Mouse (Mus musculus) embryonic facial prominence, embryonic 13.5 days (tissue): ENCODE data around the gene Glb1l. TPM values are rescaled to one million over a fixed set of nuclear protein-coding genes. Genes with fewer than 3 reads are reported as not detected.
"Not testable (repeated sequence)": the region's sequence is repeated elsewhere in the genome, so short reads cannot be mapped to it uniquely, and the experiment has no call there.

ENCODE experiments used
- ATAC-seq: fragments of 200-750 bp; cut with Nextera tagmentation; 2 replicates; pipeline ENCODE4 v1.8.0; 2017; ENCODE audit warnings: low read depth; ENCODE audit not compliant: insufficient number of reproducible peaks, insufficient read depth, low FRiP score, low TSS enrichment
- H3K27ac ChIP-seq: fragments of 300-500 bp; sonication (generic); 2 replicates; pipeline ENCODE4 v1.5.1; 2015; ENCODE audit warnings: moderate library complexity, mild to moderate bottlenecking, inconsistent platforms
- H3K27me3 ChIP-seq: fragments of 300-500 bp; sonication (generic); 2 replicates; pipeline ENCODE4 v1.6.1; 2015; ENCODE audit warnings: mild to moderate bottlenecking, inconsistent platforms
- H3K36me3 ChIP-seq: fragments of 300-500 bp; sonication (generic); 2 replicates; pipeline ENCODE4 v1.6.1; 2015; ENCODE audit warnings: mild to moderate bottlenecking, inconsistent platforms
- H3K4me1 ChIP-seq: fragments of 300-500 bp; sonication (generic); 2 replicates; pipeline ENCODE4 v1.6.1; 2015; ENCODE audit warnings: inconsistent platforms
- H3K4me2 ChIP-seq: fragments of 300-500 bp; sonication (generic); 2 replicates; pipeline ENCODE4 v1.6.1; 2015; ENCODE audit warnings: moderate library complexity, mild to moderate bottlenecking, inconsistent platforms
- H3K4me3 ChIP-seq: fragments of 300-500 bp; sonication (generic); 2 replicates; pipeline ENCODE4 v1.5.1; 2015; ENCODE audit warnings: mild to moderate bottlenecking, inconsistent platforms
- H3K9ac ChIP-seq: fragments of 300-500 bp; sonication (generic); 2 replicates; pipeline ENCODE4 v1.6.1; 2015; ENCODE audit warnings: mild to moderate bottlenecking, inconsistent platforms
- H3K9me3 ChIP-seq: fragments of 300-500 bp; sonication (generic); 2 replicates; pipeline ENCODE4 v1.6.1; 2016; ENCODE audit warnings: inconsistent platforms
- WGBS: fragments of 180-500 bp; shearing (Covaris S2); methylation state at CpG from one replicate; pipeline ENCODE4 v1.1.7; 2015; ENCODE audit warnings: mixed read lengths; 5-methylcytosine and 5-hydroxymethylcytosine counted together
- polyA plus RNA-seq: library from polyadenylated mRNA; unstranded; fragments of >200 nt; fragmentation: Nextera tagmentation; extraction: Ambion mirVana; gene quantifications from 2 replicates; pipeline ENCODE4 v1.2.1, GENCODE M21; 2015

Glb1l gene
- polyA plus RNA-seq, 1 experiment from 2014 or later: 23.3 TPM

DNA sequence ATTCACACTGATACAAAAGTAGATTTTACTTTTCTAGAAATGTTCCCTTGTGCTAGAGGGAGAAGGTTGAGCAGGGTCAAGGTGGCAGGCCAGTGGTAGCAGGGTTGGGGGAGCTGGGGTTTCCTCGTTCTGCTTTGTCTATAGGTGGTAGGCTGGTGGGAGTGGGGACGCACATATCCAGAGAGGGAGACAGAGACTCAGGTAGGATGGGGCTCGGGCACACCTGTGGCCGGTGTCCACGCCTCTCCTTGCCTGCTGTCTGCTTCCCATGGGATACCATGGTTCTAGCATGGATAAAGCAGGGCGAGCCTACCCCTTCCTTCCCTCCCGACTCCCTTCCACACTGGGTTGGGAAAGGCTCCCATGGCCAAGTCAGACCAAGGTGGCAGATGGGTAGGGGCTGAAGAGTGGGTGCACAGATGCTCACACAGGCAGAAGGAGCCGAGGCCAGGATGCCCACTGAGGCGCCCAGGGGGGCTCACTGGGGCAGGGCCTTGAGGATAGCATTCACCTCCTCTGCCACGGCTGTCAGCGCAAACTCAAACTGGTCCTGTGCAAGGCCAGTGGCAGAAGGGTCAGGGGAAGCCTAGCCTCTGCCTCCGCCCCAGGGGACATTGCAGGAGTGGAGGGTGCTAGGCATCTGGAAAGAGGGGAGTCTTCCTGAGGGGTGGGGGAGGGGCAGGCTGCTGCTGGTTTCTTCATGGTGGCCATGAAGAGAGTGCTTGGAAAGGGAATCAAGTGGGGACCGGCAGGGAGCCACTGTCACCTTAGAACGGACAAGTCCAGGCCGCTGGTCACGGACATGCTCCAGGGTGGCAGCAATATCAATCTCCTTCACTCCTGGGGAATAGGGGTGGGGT lies 36.7 kb upstream of the Glb1l start:
- Histone ChIP-seq H3K27ac (no peak overlapping the region), H3K4me2 (no peak overlapping the region), H3K36me3 (peaks cover 21% of the 10 kb centered on the region), H3K27me3 (peaks cover 3% of the 10 kb centered on the region), H3K4me1 (peaks cover 25% of the 10 kb centered on the region), H3K9me3 (no peaks in the 10 kb centered on the region), H3K4me3 (no peak overlapping the region), H3K9ac (peak overlapping the region; percentile 16; the same call in 1 of the 2 replicates)
- WGBS: 78% methylated on average over 16 of the region's 16 CpGs
- ATAC-seq: no peak

DNA sequence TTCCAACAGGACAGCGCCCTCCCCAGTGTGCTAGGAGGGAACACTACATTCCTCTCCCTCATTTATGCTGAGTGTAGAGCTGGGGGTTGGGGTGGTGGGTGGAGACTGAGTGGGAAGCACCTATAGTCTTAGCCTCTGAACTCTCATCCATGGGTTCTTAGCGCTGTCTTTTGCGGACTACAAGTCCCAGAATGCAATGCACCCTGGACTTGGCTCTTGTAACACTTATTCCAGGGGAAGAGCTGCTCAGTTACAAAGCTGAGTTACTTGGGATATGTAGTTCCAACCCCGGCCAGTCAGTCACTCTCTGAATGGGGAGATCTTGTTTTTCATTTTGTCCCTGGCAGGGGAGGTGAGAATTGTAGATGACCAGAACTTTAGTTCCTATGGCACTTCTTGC lies 34.2 kb upstream of the Glb1l start:
- Histone ChIP-seq H3K27ac (no peak overlapping the region), H3K4me1 (peaks cover 14% of the 10 kb centered on the region), H3K4me2 (no peak overlapping the region), H3K9ac (no peak overlapping the region), H3K4me3 (no peak overlapping the region), H3K36me3 (peaks cover 41% of the 10 kb centered on the region), H3K9me3 (no peaks in the 10 kb centered on the region), H3K27me3 (no peaks in the 10 kb centered on the region)
- 15% methylated on average over 4 of the region's 4 CpGs for WGBS
- no peak for ATAC-seq

DNA sequence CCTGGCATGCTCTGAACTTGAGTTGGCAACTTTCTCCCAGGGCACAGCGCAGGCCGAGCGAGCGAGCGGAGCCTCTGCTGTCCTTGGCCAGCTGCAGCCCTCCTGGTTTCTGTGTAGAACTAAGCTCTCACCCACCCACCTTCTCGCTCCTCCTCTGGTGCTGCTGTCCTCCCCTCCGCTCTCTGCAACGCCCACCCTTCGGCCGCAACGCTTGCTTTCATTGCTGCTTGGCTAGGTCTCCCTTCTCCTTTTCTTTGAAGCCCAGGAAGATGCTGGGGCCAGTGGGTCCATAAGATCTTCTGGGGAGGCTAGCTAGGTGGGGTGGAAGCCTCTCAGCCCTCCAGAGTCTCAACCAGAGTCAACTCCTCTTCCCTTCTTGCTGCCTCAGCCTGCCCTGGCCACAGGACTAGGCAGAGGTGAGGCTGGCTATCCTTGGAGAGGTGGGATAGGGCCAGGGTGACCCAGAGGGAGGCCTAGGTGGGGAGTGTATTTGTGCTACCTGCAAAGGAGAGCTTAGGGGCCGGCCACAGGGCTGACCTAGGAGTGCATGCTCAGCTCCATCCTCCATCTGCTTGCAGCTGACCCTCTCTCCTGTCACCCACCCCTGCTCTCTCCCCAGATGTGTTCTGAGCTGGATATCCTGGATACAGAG lies 33.7 kb upstream of the Glb1l start:
- Histone ChIP-seq H3K4me2 (no peak overlapping the region), H3K9ac (no peak overlapping the region), H3K27me3 (no peaks in the 10 kb centered on the region), H3K36me3 (peaks cover 47% of the 10 kb centered on the region), H3K9me3 (no peaks in the 10 kb centered on the region), H3K27ac (no peak overlapping the region), H3K4me1 (peaks cover 14% of the 10 kb centered on the region), H3K4me3 (no peak overlapping the region)
- ATAC-seq: no peak
- 86% methylated on average over 12 of the region's 12 CpGs for WGBS

DNA sequence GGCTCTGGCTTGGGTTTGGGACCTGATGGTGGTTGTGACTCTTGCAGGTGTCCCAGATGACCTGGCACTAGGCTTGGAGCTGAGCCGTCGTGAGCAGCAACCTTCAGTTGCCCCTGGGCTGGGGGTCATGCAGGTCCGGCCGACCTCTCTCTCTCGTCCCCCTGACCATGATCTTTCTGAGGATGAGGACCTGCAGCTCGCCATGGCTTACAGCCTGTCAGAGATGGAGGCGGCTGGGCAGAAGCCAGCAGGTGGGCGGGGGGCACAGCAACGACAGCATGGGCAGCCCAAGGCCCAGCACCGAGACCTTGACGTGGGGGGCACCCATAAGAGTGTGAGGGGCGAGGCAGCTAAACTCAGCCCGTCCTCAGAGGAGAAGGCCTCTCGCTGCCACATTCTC lies 32.8 kb upstream of the Glb1l start:
- 85% methylated on average over 14 of the region's 14 CpGs for WGBS
- H3K9ac ChIP-seq: no peak overlapping the region

DNA sequence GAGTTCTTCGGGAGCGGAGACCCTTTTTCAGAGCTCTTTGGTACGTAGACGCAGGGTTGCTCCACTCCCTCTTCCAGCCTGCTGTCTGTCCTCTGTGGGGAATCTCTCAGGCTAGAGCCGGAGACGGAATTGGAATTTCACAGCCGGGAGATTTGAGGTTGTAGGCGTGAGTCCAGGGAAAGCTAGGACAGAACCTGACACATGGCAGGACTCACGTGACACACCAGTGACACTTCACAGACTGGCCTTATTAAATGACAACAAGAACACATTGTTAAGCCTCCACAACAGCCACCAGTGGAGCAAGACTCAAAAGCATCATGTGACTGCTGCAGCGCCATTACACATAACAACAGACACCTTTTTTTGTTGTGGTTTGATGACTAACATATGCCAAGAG lies 29.0 kb upstream of the Glb1l start:
- WGBS: 84% methylated on average over 10 of the region's 10 CpGs
- H3K27me3 ChIP-seq: no peaks in the 10 kb centered on the region
- no peak overlapping the region for H3K4me2 ChIP-seq
- no peak for ATAC-seq
- no peaks in the 10 kb centered on the region for H3K9me3 ChIP-seq
- peaks cover 14% of the 10 kb centered on the region for H3K4me1 ChIP-seq
- no peak overlapping the region for H3K9ac ChIP-seq
- no peak overlapping the region for H3K4me3 ChIP-seq
- peaks cover 51% of the 10 kb centered on the region for H3K36me3 ChIP-seq
- no peak overlapping the region for H3K27ac ChIP-seq

More for the DNA sequence above, 32.8 kb upstream of the Glb1l start:
- Histone ChIP-seq H3K4me2 (no peak overlapping the region), H3K27me3 (no peaks in the 10 kb centered on the region), H3K36me3 (peaks cover 51% of the 10 kb centered on the region), H3K27ac (no peak overlapping the region), H3K4me3 (no peak overlapping the region), H3K9me3 (no peaks in the 10 kb centered on the region), H3K4me1 (peaks cover 12% of the 10 kb centered on the region)
- ATAC-seq: no peak

DNA sequence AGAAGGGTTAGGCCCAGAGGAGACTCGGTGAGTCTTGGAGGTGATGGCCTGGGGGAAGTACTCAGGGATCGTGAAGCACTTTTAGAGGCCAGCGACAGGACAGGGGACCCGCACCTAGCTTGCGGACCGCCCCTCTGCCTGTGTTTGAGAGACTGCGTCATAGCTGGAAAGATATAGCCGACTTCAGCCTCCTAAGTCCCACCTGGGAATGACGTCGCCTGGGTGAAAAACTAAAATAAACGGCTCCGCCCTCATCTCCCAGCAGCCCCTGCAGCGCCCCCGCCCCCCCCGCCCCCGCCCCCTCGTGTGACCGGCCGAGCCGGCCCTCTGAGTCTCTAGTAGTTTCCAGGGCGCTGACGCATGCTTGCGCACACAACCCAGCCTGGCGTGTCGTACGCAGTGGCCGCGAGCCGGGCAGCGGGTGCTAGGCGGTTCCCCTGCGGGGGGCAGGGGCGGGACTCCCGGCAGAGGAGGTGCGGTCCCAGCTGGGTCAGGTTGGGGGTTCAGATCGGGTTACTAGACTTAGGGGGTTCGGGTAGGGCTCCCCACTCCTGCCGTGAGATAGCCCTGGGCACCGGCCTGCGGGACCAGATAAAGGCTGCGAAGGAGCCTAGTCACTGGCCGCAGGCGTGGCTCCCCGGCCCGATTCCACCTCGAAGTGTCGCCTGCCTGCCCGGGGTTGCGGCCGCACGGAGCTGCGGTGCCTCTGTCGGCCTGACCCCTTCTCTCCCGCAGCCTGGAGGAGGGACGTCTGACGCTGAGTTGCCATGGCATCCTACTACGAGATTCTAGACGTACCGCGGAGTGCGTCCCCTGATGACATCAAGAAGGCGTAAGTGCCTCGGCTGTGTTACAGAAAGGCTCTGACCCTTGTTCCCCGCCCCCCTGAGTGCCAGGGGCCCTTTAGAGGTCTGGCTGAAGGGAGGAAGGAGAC lies 25.8 kb upstream of the Glb1l start, which contains the start of gene Dnajb2:
TSS of gene Dnajb2 (plus strand) at position 290 of the 934 bp plus-strand sequence.
- peaks cover 22% of the 10 kb centered on the region for H3K36me3 ChIP-seq
- H3K9me3 ChIP-seq: no peaks in the 10 kb centered on the region
- peak within 1 kb of the TSS; percentile 93 for H3K4me2 ChIP-seq
- peak within 1 kb of the TSS; percentile 91 for H3K9ac ChIP-seq
- under 1% methylated on average over 63 of the region's 64 CpGs for WGBS
- H3K27ac ChIP-seq: peak within 1 kb of the TSS; percentile 80
- H3K4me1 ChIP-seq: peaks cover 18% of the 10 kb centered on the region
- H3K27me3 ChIP-seq: peaks cover 6% of the 10 kb centered on the region; the same call in 1 of the 2 replicates
- peak within 1 kb of the TSS; percentile 72 for H3K4me3 ChIP-seq
- peak; percentile 82 for ATAC-seq

DNA sequence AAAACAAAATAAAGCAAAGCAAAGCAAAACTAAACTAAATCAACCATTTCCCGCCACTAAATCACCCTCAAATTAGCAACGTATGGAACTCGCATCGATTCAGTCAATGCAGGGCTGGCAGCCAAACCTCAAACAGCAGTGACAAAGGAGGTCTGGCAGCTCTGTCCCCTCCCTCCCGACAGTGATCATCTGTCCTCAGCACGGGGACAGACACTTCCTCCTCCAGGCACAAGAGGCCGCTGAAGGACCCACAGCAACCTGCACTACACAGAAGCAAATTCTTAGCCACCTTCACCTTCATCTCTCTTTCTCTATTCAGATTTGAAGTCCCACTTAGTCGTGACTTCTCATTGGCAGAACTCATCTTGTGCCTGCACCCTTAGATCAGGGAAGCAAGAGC lies 24.0 kb upstream of the Glb1l start:
- Histone ChIP-seq H3K4me2 (no peak overlapping the region), H3K36me3 (peaks cover 7% of the 10 kb centered on the region; the same call in 1 of the 2 replicates), H3K27ac (no peak overlapping the region), H3K4me3 (no peak overlapping the region), H3K27me3 (peaks cover 12% of the 10 kb centered on the region; the same call in 1 of the 2 replicates), H3K9me3 (no peaks in the 10 kb centered on the region), H3K4me1 (peaks cover 18% of the 10 kb centered on the region), H3K9ac (no peak overlapping the region)
- WGBS: 2% methylated on average over 8 of the region's 8 CpGs
- no peak for ATAC-seq

DNA sequence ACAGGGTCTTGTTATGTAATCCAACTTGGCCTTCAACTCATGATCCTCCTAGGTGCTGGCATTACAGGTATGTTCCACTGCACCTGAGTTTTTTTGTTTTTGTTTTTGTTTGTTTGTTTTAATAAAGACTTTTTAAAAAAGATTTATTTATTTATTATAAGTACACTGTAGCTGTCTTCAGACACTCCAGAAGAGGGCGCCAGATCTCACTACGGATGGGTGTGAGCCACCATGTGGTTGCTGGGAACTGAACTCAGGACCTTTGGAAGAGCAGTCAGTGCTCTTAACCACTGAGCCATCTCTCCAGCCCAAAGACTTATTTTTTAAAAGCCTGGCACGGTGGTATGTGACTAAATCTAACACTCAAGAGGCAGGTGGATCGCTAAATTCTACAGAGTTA lies 21.9 kb upstream of the Glb1l start:
- not testable (repeated sequence) for H3K4me3 ChIP-seq, ATAC-seq, H3K36me3 ChIP-seq, H3K4me2 ChIP-seq, H3K9ac ChIP-seq, H3K27ac ChIP-seq, H3K9me3 ChIP-seq
- H3K27me3 ChIP-seq: peaks cover 14% of the 10 kb centered on the region; the same call in 1 of the 2 replicates
- H3K4me1 ChIP-seq: peaks cover 16% of the 10 kb centered on the region
- 73% methylated on average over 4 of the region's 4 CpGs for WGBS

DNA sequence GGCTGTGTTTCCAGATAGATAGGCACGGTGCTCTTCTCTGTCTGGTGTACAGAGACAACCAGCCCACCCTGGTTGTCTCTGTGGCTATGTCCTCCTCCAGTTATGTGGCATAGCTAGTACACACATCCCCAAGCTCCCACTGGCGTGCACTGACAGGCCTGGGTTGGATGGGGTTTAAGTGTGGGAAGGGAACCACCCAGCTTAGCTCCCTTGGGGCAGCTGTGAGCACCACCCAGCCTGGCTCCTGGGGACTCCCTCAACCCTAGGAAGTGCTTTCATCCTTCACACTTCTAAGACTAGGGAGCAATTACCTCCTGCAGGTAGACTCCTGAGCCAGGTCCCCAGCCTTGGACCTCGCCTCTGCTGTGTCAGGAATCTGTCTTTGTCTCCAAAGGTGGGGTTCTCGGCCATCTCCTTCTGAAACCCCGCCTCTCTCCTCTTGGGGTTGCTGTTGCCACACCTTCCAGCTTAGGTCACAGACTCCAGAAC lies 21.1 kb upstream of the Glb1l start, which contains the start of gene A630095N17Rik:
TSS of gene A630095N17Rik (minus strand) at position 439 of the 489 bp plus-strand sequence.
- H3K9ac ChIP-seq: no peak within 1 kb of the TSS
- peaks cover 8% of the 10 kb centered on the region for H3K4me1 ChIP-seq
- peaks cover 14% of the 10 kb centered on the region; the same call in 1 of the 2 replicates for H3K27me3 ChIP-seq
- H3K27ac ChIP-seq: no peak within 1 kb of the TSS
- no peak within 1 kb of the TSS for H3K4me3 ChIP-seq
- no peak within 1 kb of the TSS for H3K4me2 ChIP-seq
- ATAC-seq: no peak
- H3K36me3 ChIP-seq: no peaks in the 10 kb centered on the region
- no peaks in the 10 kb centered on the region for H3K9me3 ChIP-seq
- 67% methylated on average over 5 of the region's 5 CpGs for WGBS

DNA sequence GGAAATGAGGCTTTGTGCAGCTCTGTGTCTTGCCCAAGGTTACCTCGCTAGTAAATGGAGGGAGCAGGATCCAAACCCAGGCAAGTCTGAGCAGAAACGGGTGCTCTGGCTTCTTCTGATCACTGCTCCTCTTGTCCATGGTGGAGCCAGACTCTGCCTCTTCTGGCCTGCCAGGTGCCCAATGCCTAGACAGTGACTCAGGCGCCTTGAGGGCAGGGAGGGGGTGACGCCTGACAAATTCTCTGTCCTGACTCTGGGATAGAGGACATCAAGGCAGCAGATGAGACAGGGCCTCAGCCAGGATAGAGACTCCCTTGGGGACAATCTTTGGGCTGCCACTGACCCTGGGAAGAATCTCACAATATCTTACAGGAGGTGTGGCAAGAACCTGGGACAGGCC lies 20.6 kb upstream of the Glb1l start:
- H3K4me3 ChIP-seq: no peak overlapping the region
- H3K9ac ChIP-seq: no peak overlapping the region
- H3K36me3 ChIP-seq: no peaks in the 10 kb centered on the region
- peaks cover 8% of the 10 kb centered on the region for H3K4me1 ChIP-seq
- ATAC-seq: no peak
- no peak overlapping the region for H3K27ac ChIP-seq
- H3K4me2 ChIP-seq: no peak overlapping the region
- WGBS: 61% methylated on average over 4 of the region's 4 CpGs
- H3K9me3 ChIP-seq: no peaks in the 10 kb centered on the region
- H3K27me3 ChIP-seq: peaks cover 14% of the 10 kb centered on the region; the same call in 1 of the 2 replicates
